Mouse (Mus musculus): ENCODE data around the gene Cd81. TPM values are rescaled to one million over a fixed set of nuclear protein-coding genes. Genes with fewer than 3 reads are reported as not detected.

Cd81 gene
- polyA plus RNA-seq, 1 experiment from 2014 or later = 152 TPM

DNA sequence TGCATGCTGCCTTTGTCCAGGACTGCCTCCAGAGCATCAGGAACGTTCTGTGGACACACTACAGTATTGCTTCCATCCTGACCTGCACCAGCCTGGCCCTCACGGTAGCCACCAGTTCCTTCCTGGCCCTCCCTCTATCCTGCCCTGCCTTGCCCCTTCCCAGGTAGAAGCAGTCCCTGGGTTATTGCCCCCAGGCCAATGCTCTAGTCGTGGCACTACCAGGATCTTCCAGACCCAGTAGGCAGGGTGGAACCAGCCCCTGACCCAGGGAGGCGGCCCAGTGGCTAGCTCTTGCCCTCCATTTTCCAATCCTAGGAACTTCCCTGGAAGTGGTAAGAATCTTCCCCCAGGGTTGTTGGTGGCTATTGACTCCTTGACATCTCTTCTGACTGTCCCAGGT lies 35.4 kb upstream of the Cd81 start:
- no peak for ATAC-seq (ENCODE audit: low read depth)
- H3K27ac ChIP-seq (ENCODE audit: low read length) = no peak overlapping the region
- no peak overlapping the region for H3K9ac ChIP-seq (ENCODE audit: low read depth, low read length)
- no peaks in the 10 kb centered on the region for H3K27me3 ChIP-seq (ENCODE audit: control insufficient read depth, insufficient read depth, low read depth, low read length)
- no peak overlapping the region for H3K4me2 ChIP-seq (ENCODE audit: low read depth, low read length)
- peaks cover 8% of the 10 kb centered on the region for H3K4me1 ChIP-seq (ENCODE audit: control insufficient read depth, low read depth, low read length)
- no peaks in the 10 kb centered on the region; the same call in 1 of the 2 replicates for H3K36me3 ChIP-seq (ENCODE audit: control insufficient read depth, insufficient read depth)
- H3K4me3 ChIP-seq (ENCODE audit: low read depth, low read length) = no peak overlapping the region
- 75% methylated on average over 4 of the region's 4 CpGs for WGBS (ENCODE audit: insufficient replicate concordance)
- H3K9me3 ChIP-seq (replicated peaks; ENCODE audit: control insufficient read depth, low read length) = no peaks in the 10 kb centered on the region

DNA sequence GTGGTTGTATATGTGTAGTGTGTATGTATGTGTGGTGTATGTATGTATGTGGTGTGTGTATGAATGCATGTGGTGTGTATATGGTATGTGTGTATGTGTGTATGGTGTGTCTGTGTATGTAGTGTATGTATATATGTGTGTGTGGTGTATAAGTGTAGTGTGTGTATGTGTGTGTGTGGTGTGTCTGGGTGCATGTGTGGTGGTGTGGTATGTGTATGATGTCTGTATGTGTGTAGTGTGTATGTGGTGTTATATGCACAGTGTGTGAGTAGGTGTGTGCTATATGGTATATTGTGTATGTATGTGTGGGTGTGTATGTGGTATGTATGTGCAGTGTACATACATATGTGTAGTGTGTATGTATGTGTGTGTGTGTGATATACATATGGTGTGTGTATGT lies 32.5 kb upstream of the Cd81 start:
- H3K4me2 ChIP-seq (ENCODE audit: low read depth, low read length) = no peak overlapping the region
- H3K4me3 ChIP-seq (ENCODE audit: low read depth, low read length) = no peak overlapping the region
- no peaks in the 10 kb centered on the region; the same call in 1 of the 2 replicates for H3K36me3 ChIP-seq (ENCODE audit: control insufficient read depth, insufficient read depth)
- H3K27me3 ChIP-seq (ENCODE audit: control insufficient read depth, insufficient read depth, low read depth, low read length) = no peaks in the 10 kb centered on the region
- no peaks in the 10 kb centered on the region for H3K9me3 ChIP-seq (replicated peaks; ENCODE audit: control insufficient read depth, low read length)
- H3K4me1 ChIP-seq (ENCODE audit: control insufficient read depth, low read depth, low read length) = peaks cover 8% of the 10 kb centered on the region
- ATAC-seq (ENCODE audit: low read depth) = no peak
- H3K27ac ChIP-seq (ENCODE audit: low read length) = no peak overlapping the region
- no peak overlapping the region for H3K9ac ChIP-seq (ENCODE audit: low read depth, low read length)

DNA sequence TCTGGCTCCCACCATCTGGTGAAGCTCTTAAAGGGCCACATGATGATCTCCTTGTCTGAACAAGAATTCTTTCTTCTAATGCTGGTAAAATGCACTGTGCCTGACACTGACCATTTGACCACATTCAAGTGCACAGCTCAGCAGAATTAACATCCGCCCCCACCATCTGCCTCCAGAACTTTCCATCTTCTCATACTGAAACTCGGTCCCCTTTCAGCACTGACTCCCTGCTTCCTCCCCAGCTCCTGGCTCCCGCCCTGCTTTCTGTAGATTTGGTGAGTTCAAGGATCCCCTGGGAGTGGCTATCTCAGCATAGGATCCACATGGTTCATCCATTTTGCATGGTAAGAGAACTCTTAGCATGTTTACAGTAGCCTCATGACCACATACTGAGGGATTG lies 31.8 kb upstream of the Cd81 start:
- H3K4me2 ChIP-seq (ENCODE audit: low read depth, low read length) = no peak overlapping the region
- ATAC-seq (ENCODE audit: low read depth) = no peak
- no peak overlapping the region for H3K4me3 ChIP-seq (ENCODE audit: low read depth, low read length)
- H3K4me1 ChIP-seq (ENCODE audit: control insufficient read depth, low read depth, low read length) = peaks cover 6% of the 10 kb centered on the region
- WGBS (ENCODE audit: insufficient replicate concordance) = 71% methylated on average over 3 of the region's 3 CpGs
- H3K27ac ChIP-seq (ENCODE audit: low read length) = no peak overlapping the region
- no peaks in the 10 kb centered on the region for H3K9me3 ChIP-seq (replicated peaks; ENCODE audit: control insufficient read depth, low read length)
- no peak overlapping the region for H3K9ac ChIP-seq (ENCODE audit: low read depth, low read length)
- H3K27me3 ChIP-seq (ENCODE audit: control insufficient read depth, insufficient read depth, low read depth, low read length) = no peaks in the 10 kb centered on the region
- no peaks in the 10 kb centered on the region; the same call in 1 of the 2 replicates for H3K36me3 ChIP-seq (ENCODE audit: control insufficient read depth, insufficient read depth)

DNA sequence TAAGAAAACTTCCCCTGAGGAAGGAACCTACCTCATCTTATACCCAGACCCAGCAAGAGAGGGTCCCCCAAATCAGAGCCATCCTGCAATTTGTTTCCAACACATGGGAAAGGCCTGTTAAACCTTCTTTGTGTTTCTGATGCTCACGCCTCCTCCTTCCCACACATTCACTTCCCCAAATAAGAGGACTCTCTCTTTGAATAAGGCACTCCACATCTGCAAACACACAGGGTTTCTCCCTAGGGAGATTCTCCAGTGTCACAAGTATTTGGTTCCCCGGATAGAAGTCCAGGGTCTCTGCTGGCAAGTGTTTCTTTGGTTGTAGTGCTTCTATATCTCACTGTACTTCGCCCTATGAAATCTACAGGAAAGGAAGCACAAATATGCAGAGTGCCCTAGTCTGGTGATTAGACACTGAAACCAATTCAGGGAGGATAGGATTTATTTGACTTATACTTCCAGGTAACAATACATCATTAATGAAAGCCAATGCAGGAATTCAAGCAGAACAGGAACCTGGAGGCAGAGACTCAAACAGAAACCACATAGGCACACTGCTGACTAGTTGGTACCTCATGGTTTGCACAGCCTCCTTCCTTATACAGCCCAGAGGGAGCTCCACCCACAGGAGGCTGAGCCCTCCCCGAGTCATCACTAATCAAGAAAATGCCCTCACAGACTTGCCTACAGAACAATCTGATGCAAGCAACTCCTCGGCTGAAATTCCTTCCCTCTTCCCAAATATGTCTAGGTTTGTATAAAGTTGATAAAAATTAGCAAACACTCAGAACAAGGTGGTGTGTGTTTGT lies 31.0 kb upstream of the Cd81 start:
- Histone ChIP-seq H3K9me3 (replicated peaks; ENCODE audit: control insufficient read depth, low read length) (no peaks in the 10 kb centered on the region), H3K27me3 (ENCODE audit: control insufficient read depth, insufficient read depth, low read depth, low read length) (no peaks in the 10 kb centered on the region), H3K27ac (ENCODE audit: low read length) (no peak overlapping the region), H3K4me3 (ENCODE audit: low read depth, low read length) (no peak overlapping the region), H3K36me3 (ENCODE audit: control insufficient read depth, insufficient read depth) (no peaks in the 10 kb centered on the region; the same call in 1 of the 2 replicates), H3K4me1 (ENCODE audit: control insufficient read depth, low read depth, low read length) (no peaks in the 10 kb centered on the region; the same call in none of the 2 replicates), H3K4me2 (ENCODE audit: low read depth, low read length) (no peak overlapping the region), H3K9ac (ENCODE audit: low read depth, low read length) (no peak overlapping the region)
- ATAC-seq (ENCODE audit: low read depth) = no peak
- WGBS (ENCODE audit: insufficient replicate concordance) = 39% methylated on average over 5 of the region's 5 CpGs

DNA sequence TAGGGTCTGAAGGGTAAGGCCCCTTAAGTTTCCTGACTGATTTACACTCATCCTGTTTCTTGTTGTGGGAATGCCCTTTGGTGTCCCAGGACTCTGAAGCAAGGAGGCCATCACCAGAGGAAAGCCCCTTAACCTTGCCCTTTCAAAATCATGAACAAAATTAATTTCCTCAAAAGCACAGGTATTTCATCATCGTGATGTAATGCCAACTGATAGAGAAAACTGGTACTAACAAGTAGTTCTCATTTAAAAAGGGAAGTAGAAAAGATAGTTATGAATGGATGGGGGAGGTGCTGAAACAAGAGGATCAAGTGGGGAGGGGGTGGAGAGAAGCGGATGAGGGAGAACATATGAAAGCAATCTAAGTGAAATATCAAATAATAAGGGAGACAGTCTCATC lies 29.0 kb upstream of the Cd81 start:
- no peak for ATAC-seq (ENCODE audit: low read depth)
- Histone ChIP-seq H3K4me3 (ENCODE audit: low read depth, low read length) (no peak overlapping the region), H3K36me3 (ENCODE audit: control insufficient read depth, insufficient read depth) (no peaks in the 10 kb centered on the region; the same call in 1 of the 2 replicates), H3K27ac (ENCODE audit: low read length) (no peak overlapping the region), H3K4me2 (ENCODE audit: low read depth, low read length) (no peak overlapping the region), H3K4me1 (ENCODE audit: control insufficient read depth, low read depth, low read length) (no peaks in the 10 kb centered on the region; the same call in none of the 2 replicates), H3K9me3 (replicated peaks; ENCODE audit: control insufficient read depth, low read length) (no peaks in the 10 kb centered on the region), H3K27me3 (ENCODE audit: control insufficient read depth, insufficient read depth, low read depth, low read length) (no peaks in the 10 kb centered on the region), H3K9ac (ENCODE audit: low read depth, low read length) (no peak overlapping the region)
- 54% methylated on average over 2 of the region's 2 CpGs for WGBS (ENCODE audit: insufficient replicate concordance)

DNA sequence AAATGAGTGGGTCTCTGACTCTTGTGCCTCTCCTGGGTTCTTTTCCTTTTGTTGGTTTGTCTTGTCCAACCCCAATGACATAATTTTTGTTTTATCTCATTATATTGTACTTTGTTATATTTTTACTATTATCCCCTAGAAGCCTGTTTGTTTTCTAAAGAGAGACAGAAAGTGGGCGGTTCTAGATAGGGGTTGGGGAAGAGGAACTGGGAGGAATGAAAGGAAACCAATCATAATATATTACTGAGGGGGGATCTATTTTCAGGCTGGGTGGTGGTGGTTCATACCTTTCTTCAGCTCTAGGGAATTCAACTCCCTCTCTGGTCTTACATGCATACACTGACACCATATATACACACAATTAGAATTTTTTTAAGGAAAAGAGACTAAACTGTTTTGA lies 28.2 kb upstream of the Cd81 start:
- no peak overlapping the region for H3K4me3 ChIP-seq (ENCODE audit: low read depth, low read length)
- no peaks in the 10 kb centered on the region for H3K36me3 ChIP-seq (ENCODE audit: control insufficient read depth, insufficient read depth)
- no peak overlapping the region for H3K9ac ChIP-seq (ENCODE audit: low read depth, low read length)
- no peaks in the 10 kb centered on the region; the same call in none of the 2 replicates for H3K4me1 ChIP-seq (ENCODE audit: control insufficient read depth, low read depth, low read length)
- 62% methylated on average over 1 of the region's 1 CpGs for WGBS (ENCODE audit: insufficient replicate concordance)
- ATAC-seq (ENCODE audit: low read depth) = no peak
- H3K4me2 ChIP-seq (ENCODE audit: low read depth, low read length) = no peak overlapping the region
- no peak overlapping the region for H3K27ac ChIP-seq (ENCODE audit: low read length)
- H3K9me3 ChIP-seq (replicated peaks; ENCODE audit: control insufficient read depth, low read length) = no peaks in the 10 kb centered on the region
- H3K27me3 ChIP-seq (ENCODE audit: control insufficient read depth, insufficient read depth, low read depth, low read length) = no peaks in the 10 kb centered on the region

DNA sequence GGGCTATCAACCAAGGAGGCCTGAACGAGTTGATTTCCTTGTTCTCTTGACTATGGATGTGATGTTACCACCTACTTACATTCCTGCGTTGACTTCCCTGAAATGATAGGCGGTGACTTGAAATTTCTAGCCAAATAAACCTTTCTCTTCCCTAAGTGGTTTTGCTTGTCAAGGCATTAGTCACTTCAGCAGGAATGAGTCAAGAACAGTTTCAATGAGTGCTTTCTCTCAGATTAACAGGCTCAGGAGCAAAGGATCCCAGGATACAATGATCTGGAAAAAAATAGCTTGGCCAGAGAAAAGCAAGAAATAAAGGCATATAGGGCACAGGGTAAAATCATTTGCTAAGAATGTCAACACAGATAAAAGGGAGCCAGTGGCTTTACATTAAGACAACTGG lies 27.0 kb upstream of the Cd81 start:
- no peaks in the 10 kb centered on the region for H3K9me3 ChIP-seq (replicated peaks; ENCODE audit: control insufficient read depth, low read length)
- ATAC-seq (ENCODE audit: low read depth) = no peak
- H3K4me2 ChIP-seq (ENCODE audit: low read depth, low read length) = no peak overlapping the region
- no peak overlapping the region for H3K4me3 ChIP-seq (ENCODE audit: low read depth, low read length)
- no peaks in the 10 kb centered on the region; the same call in none of the 2 replicates for H3K4me1 ChIP-seq (ENCODE audit: control insufficient read depth, low read depth, low read length)
- 69% methylated on average over 3 of the region's 3 CpGs for WGBS (ENCODE audit: insufficient replicate concordance)
- no peak overlapping the region for H3K9ac ChIP-seq (ENCODE audit: low read depth, low read length)
- H3K27ac ChIP-seq (ENCODE audit: low read length) = no peak overlapping the region
- H3K27me3 ChIP-seq (ENCODE audit: control insufficient read depth, insufficient read depth, low read depth, low read length) = no peaks in the 10 kb centered on the region
- H3K36me3 ChIP-seq (ENCODE audit: control insufficient read depth, insufficient read depth) = no peaks in the 10 kb centered on the region

DNA sequence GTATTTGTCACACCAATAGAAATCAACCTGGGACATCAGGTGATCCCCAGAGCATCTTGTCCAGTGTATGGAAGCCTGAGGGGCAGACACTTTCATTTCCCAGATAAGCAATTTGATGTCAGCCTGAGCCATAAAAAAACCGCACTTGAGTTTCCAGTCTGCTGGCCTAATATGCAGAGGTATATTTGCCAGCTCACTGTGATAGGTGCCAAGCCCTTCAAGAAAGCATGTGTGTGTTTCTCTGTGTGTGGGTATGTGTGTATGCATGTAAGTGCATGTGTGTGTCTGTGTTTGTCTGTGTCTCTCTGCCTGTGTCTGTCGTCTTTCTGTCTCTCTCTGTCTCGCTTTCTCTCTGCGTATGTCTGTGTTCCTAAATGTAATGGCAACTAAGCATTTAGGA lies 25.3 kb upstream of the Cd81 start:
- no peak for ATAC-seq (ENCODE audit: low read depth)
- Histone ChIP-seq H3K27ac (ENCODE audit: low read length) (no peak overlapping the region), H3K4me1 (ENCODE audit: control insufficient read depth, low read depth, low read length) (no peaks in the 10 kb centered on the region), H3K36me3 (ENCODE audit: control insufficient read depth, insufficient read depth) (no peaks in the 10 kb centered on the region), H3K27me3 (ENCODE audit: control insufficient read depth, insufficient read depth, low read depth, low read length) (no peaks in the 10 kb centered on the region), H3K9me3 (replicated peaks; ENCODE audit: control insufficient read depth, low read length) (no peaks in the 10 kb centered on the region), H3K4me2 (ENCODE audit: low read depth, low read length) (no peak overlapping the region), H3K9ac (ENCODE audit: low read depth, low read length) (no peak overlapping the region), H3K4me3 (ENCODE audit: low read depth, low read length) (no peak overlapping the region)
- 81% methylated on average over 4 of the region's 4 CpGs for WGBS (ENCODE audit: insufficient replicate concordance)

DNA sequence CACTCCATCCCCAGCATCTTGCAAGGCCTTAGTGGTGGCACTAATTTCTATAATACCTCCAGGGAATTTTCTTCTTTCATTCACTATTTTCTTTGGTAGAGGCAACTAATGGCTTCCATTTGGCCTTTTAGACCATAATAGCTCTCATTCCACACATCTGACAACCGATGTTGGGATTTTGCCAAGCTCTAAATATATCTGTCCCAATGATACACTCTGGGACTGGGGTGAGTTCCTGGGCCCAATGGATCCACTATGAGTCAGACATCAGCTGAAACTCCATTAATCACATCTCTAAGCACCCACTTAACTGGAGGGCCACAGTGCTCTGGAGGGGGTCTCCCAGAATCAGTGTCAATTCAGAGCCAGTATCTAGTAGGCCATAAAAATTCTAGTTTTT lies 20.7 kb upstream of the Cd81 start:
- Histone ChIP-seq H3K4me3 (ENCODE audit: low read depth, low read length) (no peak overlapping the region), H3K36me3 (ENCODE audit: control insufficient read depth, insufficient read depth) (no peaks in the 10 kb centered on the region), H3K4me1 (ENCODE audit: control insufficient read depth, low read depth, low read length) (no peaks in the 10 kb centered on the region), H3K4me2 (ENCODE audit: low read depth, low read length) (no peak overlapping the region), H3K27ac (ENCODE audit: low read length) (no peak overlapping the region), H3K27me3 (ENCODE audit: control insufficient read depth, insufficient read depth, low read depth, low read length) (no peaks in the 10 kb centered on the region), H3K9me3 (replicated peaks; ENCODE audit: control insufficient read depth, low read length) (no peaks in the 10 kb centered on the region), H3K9ac (ENCODE audit: low read depth, low read length) (no peak overlapping the region)
- 65% methylated on average over 1 of the region's 1 CpGs for WGBS (ENCODE audit: insufficient replicate concordance)
- no peak for ATAC-seq (ENCODE audit: low read depth)
